Mouse (Mus musculus): ENCODE results near the gene Actl11.

The Actl11 gene

DNA sequence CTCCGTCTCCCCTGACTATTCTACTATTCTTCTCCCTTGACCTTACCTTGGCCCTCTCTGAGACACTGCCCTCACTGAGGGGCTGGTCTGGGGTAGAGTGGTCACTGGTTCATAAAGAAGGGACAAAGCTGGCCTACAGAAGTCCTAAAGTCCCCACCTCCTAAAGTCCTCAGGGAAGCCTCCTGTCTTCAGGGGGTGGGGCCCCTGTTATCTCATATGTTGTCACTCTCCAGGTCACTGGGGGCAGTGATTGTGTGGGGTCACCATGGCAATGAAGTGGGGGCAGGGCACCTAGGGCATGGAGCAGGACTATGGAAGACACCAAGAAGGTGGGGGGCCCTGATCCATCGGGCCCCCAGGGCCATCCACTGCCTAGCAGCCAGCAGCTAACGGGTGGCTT is at the start of gene Actl11:
Gene Actl11, plus strand, starts transcription at position 301 of the 400 bp plus-strand sequence.
- no peak for DNase-seq (ENCODE audit: low spot score in 2 of 2)

GRCm38 (mm10) chr9:107880411-107880810 is 47.9 kb upstream of the Actl11 start:
- no peak for DNase-seq (ENCODE audit: low spot score in 2 of 2)

- peak; percentile 84 to 92 for DNase-seq (ENCODE audit: low spot score in 2 of 2)
Observed at GRCm38 (mm10) chr9:107887804-107888266, 40.4 kb upstream of the Actl11 start, which contains the start of gene Mon1a. Gene Mon1a, plus strand, starts transcription at chr9:107888151.

- no peak for DNase-seq (ENCODE audit: low spot score in 2 of 2)
Observed at GRCm38 (mm10) chr9:107888267-107888850, 39.9 kb upstream of the Actl11 start.

GRCm38 (mm10) chr9:107890260-107890659 is 38.0 kb upstream of the Actl11 start:
- DNase-seq (ENCODE audit: low spot score in 2 of 2) = no peak

DNA sequence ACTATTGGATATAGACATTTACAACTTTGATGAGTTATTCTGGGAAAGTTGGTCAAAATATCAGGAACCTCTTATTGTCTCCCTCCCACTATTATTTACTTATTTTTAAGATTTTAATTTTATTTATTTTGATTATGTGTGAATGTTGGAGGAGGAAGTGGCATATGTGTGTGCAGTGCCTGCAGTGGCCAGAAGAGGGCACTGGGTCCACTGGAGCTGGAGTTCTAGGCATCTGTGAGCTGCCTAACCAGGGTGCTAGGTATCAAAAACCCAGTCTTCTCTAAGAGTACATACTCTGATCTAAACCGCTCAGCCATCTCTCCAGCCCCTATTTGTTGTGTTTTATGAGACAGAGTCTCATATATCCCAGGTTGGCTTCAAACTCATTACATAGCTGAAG is 37.2 kb upstream of the Actl11 start:
- DNase-seq (ENCODE audit: low spot score in 2 of 2) = no peak

DNA sequence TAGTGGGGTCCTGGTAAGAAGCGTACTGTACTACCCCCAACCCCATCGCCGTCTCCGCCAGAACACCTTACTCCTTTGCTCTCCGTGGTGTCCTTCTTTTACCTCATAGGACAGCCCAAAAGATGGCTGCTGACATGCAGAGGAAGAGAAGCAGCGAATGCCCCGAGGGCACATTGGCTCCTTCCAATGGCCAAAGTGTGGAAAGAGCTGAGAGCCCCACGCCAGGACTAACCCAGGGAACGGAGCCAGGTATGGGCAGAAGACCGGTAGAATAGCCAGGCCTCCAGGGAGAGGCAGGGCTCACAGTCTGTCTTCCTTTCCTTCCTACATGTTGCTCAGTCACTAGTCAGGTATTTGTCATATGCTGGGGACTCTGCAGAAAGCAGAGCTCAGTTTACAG is 29.7 kb upstream of the Actl11 start:
- DNase-seq (ENCODE audit: low spot score in 2 of 2) = no peak

DNA sequence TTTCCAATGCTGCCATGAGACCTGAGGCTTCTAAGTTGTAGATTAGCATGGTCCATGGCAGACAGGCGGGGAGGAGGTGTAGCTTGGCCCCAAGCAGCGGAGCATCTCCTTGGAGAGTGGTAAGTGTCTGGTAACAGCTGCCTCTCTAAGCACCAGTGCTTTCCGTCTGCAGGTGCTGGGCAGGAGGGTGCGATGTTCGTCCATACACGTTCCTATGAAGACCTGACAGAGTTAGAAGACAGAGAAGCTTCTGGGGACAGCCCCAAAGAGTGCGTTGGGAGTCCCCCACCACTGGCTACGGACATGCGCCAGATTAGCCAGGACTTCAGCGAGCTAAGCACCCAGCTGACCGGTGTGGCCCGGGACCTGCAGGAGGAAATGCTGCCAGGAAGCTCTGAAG is 28.4 kb upstream of the Actl11 start:
- DNase-seq (ENCODE audit: low spot score in 2 of 2) = no peak

- DNase-seq (ENCODE audit: low spot score in 2 of 2) = no peak
Observed at GRCm38 (mm10) chr9:107900840-107901626, 27.2 kb upstream of the Actl11 start.

- DNase-seq (ENCODE audit: low spot score in 2 of 2) = no peak
Observed at GRCm38 (mm10) chr9:107901627-107901914, 26.7 kb upstream of the Actl11 start.

DNA sequence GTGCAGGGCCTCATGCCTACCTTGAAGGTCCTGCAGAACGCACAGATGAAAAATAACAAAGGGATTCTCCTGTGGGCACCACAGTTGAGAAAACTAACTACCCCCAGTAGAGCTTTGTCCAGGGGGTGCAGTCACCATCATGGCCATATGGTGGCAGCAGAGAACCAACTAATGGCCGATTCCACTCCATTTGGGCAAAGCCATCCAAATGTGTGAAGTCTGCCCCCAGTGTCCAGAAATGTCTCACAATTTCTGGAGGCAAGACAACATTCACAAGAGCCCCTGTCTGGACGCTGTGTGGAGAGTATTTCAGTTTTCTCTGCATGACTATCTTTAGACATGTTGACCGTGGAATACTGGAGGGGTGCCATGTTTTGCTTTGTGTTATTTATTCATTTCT is 23.5 kb upstream of the Actl11 start:
- peak; percentile 84 to 88 for DNase-seq (ENCODE audit: low spot score in 2 of 2)

DNA sequence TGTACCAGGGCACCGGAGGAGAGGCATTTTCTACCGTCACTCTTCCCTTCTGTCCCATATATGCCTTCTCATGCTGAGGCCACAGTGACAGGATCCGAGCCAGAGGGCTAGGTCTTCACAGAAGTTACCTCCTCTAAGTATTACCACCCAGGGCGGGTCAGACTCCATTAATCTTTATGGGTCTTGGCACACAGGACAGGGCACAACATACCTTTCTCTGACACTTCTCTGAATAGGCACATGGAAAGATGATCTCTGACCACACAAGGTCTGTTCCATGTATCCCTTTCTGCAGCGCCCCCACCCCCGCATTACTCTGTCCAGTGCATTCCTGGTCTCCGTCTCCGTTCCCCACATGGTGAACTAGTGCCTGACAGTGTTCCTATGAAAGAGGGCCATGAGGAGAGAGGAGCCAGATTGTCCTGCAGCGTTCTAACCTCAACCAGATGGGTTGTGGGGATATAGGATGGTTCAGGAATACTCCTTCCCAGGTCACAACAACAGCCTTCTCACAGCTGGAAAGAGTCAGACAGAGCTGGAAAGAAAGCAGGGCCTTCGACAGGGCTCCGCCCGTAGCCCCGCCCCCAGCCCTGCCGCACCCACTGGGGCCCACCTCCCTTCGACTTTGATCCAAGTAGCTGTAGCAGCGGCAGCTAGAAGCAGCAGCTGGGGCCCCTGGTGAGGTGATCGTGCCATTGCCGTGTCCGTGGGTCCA is 21.9 kb upstream of the Actl11 start, which contains the start of gene Mst1r:
Gene Mst1r, plus strand, starts transcription at position 622 of the 715 bp plus-strand sequence.
- DNase-seq (ENCODE audit: low spot score in 2 of 2) = peak; percentile 85 to 89

GRCm38 (mm10) chr9:107906967-107907800 is 21.1 kb upstream of the Actl11 start:
- DNase-seq (ENCODE audit: low spot score in 2 of 2) = peak in 1 of 2 experiments; percentile 34

GRCm38 (mm10) chr9:107907801-107908120 is 20.5 kb upstream of the Actl11 start:
- no peak for DNase-seq (ENCODE audit: low spot score in 2 of 2)

DNA sequence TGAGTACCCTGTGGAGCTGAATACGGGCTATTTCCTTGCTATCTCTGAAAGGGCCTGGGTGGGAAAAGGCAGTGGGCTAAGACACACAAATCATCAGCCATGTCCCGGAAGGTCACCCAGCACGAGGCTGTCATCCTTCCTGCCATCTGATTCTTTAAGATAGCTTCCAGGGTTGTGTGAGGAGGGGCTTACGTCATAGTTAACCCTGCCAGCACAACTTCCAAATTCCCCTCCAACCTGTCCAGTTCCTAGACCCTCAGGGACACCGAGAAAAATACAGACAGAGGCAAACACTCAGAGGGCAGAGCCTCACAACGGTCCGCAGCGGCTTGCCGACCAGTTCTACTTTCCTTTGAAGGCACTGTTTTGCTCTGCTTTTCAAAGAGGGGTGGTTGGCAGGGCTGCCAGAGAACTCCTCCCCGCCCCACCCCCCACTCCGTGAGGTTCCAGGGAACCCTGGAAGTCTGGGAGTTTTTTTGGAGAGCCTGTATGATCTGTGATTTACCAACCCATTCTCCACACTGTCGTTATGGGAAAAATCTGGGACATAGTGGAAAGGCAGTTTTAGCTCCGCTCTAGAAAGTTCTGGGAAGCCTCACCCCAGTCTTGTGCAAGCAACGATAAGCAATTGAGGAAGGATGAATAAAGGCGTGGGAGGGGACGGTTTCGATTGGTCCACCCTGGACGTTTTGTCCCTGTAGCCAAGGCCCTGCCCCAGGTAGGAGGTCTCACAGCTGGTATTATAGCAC is 19.7 kb upstream of the Actl11 start:
- DNase-seq (ENCODE audit: low spot score in 2 of 2) = peak; percentile 58 to 82

GRCm38 (mm10) chr9:107910025-107910769 is 18.1 kb upstream of the Actl11 start:
- peak; percentile 80 to 82 for DNase-seq (ENCODE audit: low spot score in 2 of 2)

- DNase-seq (ENCODE audit: low spot score in 2 of 2) = no peak
Observed at GRCm38 (mm10) chr9:107914764-107915420, 13.4 kb upstream of the Actl11 start.

- no peak for DNase-seq (ENCODE audit: low spot score in 2 of 2)
Observed at GRCm38 (mm10) chr9:107917895-107918608, 10.2 kb upstream of the Actl11 start.

DNA sequence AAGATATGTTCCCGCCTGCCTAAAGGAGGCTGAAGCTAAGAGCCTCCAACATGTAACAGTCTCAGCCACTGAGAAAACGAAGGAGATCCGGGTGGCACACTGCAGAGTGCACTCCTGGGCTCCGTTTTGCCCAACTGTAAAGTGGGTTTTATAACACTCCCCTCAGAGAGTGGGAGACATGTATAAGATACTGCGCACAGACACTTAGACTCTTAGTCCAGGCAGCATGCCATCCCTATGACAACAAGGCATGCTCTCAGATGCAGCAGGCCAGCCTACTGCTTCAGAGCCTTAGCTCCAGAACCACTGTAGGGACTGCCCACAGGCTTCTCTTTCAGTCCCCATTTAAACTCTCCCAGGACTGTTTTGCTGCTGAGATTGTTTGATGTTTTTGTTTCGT is 9.4 kb upstream of the Actl11 start:
- DNase-seq (ENCODE audit: low spot score in 2 of 2) = no peak

Data from urinary bladder, postnatal 36 days (tissue).